Mouse (Mus musculus) cortical plate, adult 2 months (tissue): ENCODE measurements around the gene Gm1043. TPM values are rescaled to one million over a fixed set of nuclear protein-coding genes. Genes with fewer than 3 reads are reported as not detected.

Source experiments
- H3K27ac ChIP-seq: fragments of 200-500 bp; 2 replicates; pipeline ENCODE4 v1.5.1; 2012; ENCODE audit warnings: low read length, control low read depth, inconsistent platforms; ENCODE audit not compliant: insufficient read depth
- H3K4me1 ChIP-seq: fragments of 200-500 bp; 2 replicates; pipeline ENCODE4 v1.6.1; 2011; ENCODE audit warnings: low read length; ENCODE audit not compliant: control insufficient read depth, insufficient read depth
- H3K4me3 ChIP-seq: fragments of 200-500 bp; 2 replicates; pipeline ENCODE4 v1.5.1; 2011; ENCODE audit warnings: mild to moderate bottlenecking, low read length, control low read depth; ENCODE audit not compliant: insufficient read depth
- CTCF ChIP-seq: fragments of 200-500 bp; IDR thresholded peaks from 2 replicates; pipeline ENCODE4 v1.5.1; 2011; ENCODE audit warnings: mild to moderate bottlenecking, control low read depth, low read length; ENCODE audit not compliant: insufficient read depth; ENCODE audit errors: extremely low read depth
- POLR2A ChIP-seq: fragments of 200-500 bp; IDR thresholded peaks from 2 replicates; pipeline ENCODE4 v1.6.1; 2011; ENCODE audit warnings: mild to moderate bottlenecking, low read length, control low read depth; ENCODE audit not compliant: insufficient read depth; ENCODE audit errors: extremely low read depth
- polyA plus RNA-seq: library from polyadenylated mRNA; depleted of rRNA; stranded (reverse); fragments of >200 nt; gene quantifications from 2 replicates; pipeline ENCODE4 v1.2.3, GENCODE M21; 2012

Gm1043 gene
- polyA plus RNA-seq, 1 experiment: 20.1 TPM

DNA sequence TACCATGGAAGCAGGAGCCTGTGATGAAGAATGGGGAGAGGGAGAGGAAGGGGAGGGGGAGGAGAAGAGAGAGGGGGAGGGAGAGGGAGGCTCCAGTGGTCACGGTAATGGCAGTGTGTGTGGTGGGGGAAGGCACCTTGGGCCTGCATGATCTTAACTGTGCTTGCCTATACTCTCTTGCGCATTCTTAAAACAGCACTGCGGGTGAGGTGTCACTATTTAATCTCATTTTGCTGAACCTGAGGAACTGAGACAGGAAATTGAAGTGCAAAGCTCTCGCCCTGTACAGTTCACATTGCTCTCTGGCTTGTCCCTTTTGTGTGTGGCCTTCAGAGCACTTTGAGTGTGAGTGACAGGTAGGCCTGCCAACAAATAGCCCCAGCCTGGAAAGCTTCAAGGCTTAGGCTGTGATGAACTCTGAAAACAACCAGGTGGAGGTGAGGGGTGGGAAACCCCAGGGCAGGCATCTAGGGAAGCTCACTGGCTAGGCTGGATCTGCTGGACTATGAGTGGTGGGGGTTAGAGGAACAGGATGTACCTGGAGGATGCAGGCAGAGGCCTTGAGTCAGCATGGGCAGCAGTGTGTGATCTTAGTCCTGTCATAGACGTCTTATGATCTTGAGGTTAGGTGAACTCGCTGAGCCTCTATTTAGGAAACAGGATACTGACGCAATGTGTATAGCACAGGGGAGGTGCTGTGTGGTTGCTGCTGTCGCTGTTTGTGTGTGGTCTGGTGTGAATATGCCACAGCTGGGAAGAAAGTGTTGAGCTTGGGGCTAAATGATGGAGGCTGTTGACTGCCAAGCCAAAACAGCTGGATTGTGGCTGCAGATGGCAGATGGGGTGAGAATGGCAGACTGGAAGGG is 18.2 kb upstream of the Gm1043 start:
- TF ChIP-seq POLR2A (no peak), CTCF (no peak)
- Histone ChIP-seq H3K27ac (no peak overlapping the region), H3K4me1 (peaks cover 10% of the 10 kb centered on the region), H3K4me3 (no peak overlapping the region)

DNA sequence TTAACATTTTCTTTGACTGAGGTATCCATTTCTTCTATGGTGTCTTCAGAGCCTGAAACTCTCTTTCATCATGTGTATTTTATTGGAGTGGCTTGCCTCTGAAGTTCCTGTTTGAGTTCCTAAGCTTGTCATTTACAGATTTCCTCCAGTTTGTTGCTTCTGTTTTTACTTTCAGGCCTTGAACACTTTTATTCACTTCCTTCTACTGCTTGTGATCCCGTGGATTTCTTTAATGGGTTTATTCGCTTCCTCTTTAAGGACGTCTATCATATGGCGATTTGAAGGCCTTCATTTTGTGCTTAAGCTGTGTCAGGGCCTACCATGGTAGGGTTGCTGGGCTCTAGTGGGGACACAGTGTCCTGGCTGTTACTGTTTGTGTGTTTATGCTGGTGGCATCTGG is 11.5 kb upstream of the Gm1043 start:
- no peak overlapping the region for H3K4me3 ChIP-seq
- TF ChIP-seq CTCF: no peak
- no peak for TF ChIP-seq POLR2A
- peaks cover 16% of the 10 kb centered on the region for H3K4me1 ChIP-seq
- H3K27ac ChIP-seq: no peak overlapping the region

DNA sequence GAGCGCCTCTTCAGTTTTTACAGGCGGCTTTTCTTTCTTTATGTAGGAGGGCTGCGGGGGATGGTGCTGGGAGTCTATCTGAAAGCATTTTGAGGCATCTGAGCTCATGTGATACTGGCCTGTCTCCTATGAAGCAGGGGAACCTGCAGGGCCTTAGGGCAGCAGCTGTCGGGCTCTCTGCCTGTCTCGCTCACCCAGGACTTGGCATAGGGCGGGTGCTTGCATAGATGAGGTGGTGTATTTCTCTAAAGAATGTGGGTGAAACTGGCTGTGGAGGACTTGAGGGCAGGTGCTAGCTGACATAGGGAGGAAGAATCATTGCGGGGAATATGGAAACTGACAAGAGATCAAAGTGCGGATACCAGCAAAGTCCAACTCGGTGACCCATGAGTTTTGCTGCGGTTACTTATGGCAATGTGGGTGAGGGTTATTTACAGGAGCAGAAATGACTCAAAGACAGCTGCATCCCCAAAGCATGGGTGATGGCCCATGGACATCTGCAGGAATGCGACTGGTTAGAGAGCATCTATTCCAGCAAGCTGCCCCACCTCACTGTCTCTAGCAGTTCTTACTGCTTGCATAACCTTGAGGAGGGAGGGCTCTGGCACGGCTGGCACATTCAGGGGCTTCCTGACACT is 8.4 kb upstream of the Gm1043 start:
- no peak for TF ChIP-seq CTCF
- TF ChIP-seq POLR2A: 0 out of 2 replicates have a peak, but pooled peaks have one; percentile 23
- H3K4me1 ChIP-seq: peaks cover 21% of the 10 kb centered on the region
- H3K4me3 ChIP-seq: no peak overlapping the region
- peak overlapping the region; percentile 82 for H3K27ac ChIP-seq

DNA sequence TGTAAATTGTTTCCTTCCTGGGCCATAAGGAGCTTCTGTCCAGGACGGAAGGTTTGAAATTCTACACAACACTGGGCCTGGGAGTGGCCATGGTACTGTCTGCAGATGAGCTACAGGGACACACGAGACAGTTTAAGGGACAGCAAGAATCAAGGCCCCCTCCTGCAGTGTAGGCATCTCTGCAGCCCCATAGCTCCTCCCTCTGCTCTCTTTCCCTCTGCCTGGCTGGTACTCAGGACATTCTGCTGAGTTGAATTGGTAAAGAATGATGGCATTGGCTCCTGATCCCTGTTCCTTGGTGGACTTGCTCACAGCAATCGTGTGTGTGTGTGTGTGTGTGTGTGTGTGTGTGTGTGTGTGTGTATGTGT is 7.9 kb upstream of the Gm1043 start:
- peak overlapping the region; percentile 82 for H3K27ac ChIP-seq
- TF ChIP-seq POLR2A (no peak), CTCF (no peak)
- peaks cover 21% of the 10 kb centered on the region for H3K4me1 ChIP-seq
- no peak overlapping the region for H3K4me3 ChIP-seq

DNA sequence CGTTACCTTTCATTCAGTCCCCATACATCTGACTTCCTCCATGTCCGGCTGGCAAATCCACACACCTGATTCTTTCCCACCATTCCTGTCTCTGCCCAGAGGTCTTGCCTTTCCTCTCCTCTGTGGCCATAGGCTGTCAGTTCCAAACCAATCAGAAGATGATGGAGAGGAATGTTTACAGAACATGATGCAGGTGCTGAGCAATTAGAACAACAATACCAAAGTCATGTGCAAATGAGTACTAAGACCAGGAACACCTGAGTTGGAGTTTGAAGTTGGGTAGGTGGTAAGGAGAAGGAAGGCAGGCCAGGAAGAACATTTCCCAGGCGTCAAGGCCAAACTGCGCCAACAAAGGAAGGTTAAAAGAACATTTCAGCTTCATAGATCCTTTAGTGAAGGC is 5.7 kb upstream of the Gm1043 start:
- no peak for TF ChIP-seq POLR2A
- TF ChIP-seq CTCF: no peak
- Histone ChIP-seq H3K4me3 (no peak overlapping the region), H3K27ac (no peak overlapping the region), H3K4me1 (peaks cover 34% of the 10 kb centered on the region)

DNA sequence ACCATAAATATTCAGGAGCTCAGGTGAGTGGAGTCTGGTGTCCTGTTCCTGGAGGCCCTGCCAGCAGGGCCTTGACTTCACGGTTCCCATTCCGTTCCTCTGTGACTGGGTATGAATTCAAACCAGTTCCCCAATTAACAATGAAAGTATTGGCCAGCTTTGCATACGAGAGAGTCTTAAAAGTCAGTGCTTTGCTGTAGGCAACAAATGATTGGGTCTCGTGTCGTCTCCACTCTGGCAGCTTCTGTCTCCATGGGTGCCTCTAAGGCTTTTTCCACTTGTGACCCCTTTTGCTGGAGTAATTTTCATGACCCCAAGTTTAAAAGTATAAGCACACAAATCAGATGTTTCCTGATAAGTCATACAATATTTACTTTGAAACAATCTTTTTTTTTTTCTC is 4.6 kb upstream of the Gm1043 start:
- Histone ChIP-seq H3K4me1 (peaks cover 40% of the 10 kb centered on the region), H3K27ac (no peak overlapping the region), H3K4me3 (no peak overlapping the region)
- no peak for TF ChIP-seq POLR2A
- TF ChIP-seq CTCF: no peak

DNA sequence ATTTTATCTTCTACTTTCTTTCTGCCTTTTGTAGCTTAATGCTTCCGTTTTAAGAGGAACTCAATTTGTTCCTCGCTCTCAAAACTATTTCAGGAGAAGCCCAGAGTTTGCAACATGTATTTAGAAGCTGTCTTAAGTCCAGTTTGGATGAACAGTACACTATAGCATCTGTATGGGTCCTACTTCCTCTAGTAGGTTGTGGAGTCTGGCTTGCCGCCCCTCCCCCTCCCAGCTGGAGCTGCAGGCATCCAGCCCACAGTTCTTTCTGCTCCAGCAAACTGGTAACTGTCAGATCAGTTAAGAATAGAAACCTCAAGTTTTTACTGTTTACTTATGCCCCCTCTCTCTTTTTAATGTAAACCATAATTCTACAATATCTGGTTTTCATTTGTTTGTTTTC is 2.8 kb upstream of the Gm1043 start:
- H3K4me3 ChIP-seq: no peak overlapping the region
- peaks cover 28% of the 10 kb centered on the region for H3K4me1 ChIP-seq
- TF ChIP-seq POLR2A (no peak), CTCF (no peak)
- H3K27ac ChIP-seq: no peak overlapping the region

DNA sequence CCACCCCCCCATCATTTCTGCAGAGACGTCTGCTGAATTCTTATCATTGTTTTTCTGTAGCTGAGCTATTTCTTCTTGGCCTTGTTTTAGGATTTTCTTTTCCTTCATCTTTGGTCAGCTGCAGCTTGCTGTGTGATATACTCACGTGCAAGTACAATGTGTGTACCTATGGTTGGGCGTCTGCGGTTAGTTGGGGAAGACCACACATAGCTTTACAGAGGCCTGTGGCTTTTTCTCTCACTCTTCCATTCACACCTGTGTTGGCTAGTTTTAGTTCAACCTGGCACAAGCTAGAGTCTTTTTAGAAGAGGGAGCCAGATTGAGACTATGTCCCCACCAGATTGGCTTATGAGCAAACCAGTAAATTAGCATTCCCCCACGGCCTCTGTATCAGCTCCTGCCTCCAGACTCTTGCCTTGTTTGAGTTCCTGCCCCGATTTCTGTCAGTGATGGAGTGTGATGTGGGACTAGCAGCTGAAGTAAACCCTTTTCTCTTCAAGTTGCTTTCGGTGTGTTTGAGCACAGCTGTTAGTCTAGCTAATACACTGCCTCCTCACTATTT is 1.9 kb upstream of the Gm1043 start:
- Histone ChIP-seq H3K4me3 (no peak overlapping the region), H3K4me1 (peaks cover 24% of the 10 kb centered on the region), H3K27ac (peak overlapping the region; percentile 32; the same call in 1 of the 2 replicates)
- TF ChIP-seq CTCF (no peak), POLR2A (no peak)

DNA sequence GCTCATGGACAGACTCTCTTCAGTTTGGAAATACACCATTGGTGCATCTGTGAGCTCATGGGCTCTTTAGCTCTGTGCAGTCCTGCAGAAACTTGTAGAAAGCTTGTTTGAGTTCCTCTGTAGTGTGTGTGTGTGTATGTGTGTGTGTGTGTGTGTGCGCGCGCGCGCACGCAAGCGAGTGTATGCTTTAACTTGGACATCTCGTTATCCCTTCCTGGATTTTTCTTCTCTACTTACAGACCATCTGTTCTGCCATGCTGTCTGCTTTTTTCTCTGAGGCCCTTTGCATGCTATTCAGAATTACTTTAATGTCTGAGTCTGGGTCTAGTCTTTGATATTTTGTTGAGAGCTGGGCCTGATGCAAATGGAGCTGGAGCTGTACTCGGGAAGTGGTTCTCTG is 1.3 kb upstream of the Gm1043 start:
- TF ChIP-seq CTCF (no peak), POLR2A (no peak)
- Histone ChIP-seq H3K4me3 (no peak overlapping the region), H3K4me1 (peaks cover 23% of the 10 kb centered on the region), H3K27ac (peak overlapping the region; percentile 32; the same call in 1 of the 2 replicates)

DNA sequence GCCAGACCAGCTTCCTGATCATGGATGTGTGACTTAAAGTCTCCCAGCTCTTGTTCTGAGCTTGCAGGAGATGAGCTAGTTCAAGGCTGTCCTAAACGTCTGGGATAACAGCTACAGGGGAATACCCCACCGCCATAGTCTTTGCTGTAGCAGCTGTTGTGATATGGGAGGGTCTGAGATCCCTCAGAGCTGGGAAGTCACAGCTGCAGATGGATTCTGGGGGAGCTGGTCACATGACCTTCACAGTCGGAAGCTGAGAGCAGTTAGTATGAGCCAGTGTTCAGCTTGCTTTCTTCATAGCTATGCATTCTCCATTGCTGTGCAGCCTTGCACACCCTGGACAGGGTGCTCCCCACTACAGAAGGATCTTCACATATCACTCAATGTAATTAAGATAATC is 748 bp downstream of the Gm1043 start:
- Histone ChIP-seq H3K27ac (no peak overlapping the region), H3K4me3 (no peak overlapping the region), H3K4me1 (peaks cover 19% of the 10 kb centered on the region)
- TF ChIP-seq CTCF: no peak
- TF ChIP-seq POLR2A: no peak
